31 mouse cellular contexts compared by ENCODE assay signal in the genomic region with DNA sequence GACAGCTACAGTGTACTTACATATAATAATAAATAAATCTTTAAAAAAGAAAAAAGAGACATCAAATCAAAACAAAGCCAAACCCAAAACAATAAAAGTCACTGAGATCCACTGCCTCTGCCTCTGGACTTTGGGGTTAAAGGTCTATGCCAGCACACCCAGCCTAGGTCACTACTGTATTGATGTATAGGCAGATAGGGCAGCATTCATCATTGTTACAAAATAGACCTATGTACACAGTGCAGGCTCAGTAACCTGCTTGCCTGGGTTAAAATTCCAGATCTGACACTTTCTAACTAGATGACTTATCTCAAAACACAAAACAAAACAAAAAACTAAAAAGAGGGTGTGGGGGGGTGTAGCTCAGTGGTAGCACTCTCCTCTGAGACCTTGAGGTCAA. TPM values are rescaled to one million over a fixed set of nuclear protein-coding genes. Genes with fewer than 3 reads are reported as not detected.
A peak's percentile ranks its signal among the peaks of the same experiment; 100 is the strongest.
DNase-seq lines count a peak whose midpoint lies in the region; ATAC-seq and TF ChIP-seq lines count a peak whose summit lies in the region.
"Had no signal": no experiment of that assay in that cellular context is flagged by ENCODE, and none has a peak within 500 bp of the region (broad histone marks: within the 10 kb centered on the region; RNA-seq: fewer than 3 reads in every experiment).

No protein-coding gene starts in this region.

- no peak for TF ChIP-seq POLR2A in liver, adult 2 months (IDR thresholded peaks at IDR 0.05; ENCODE audit: extremely low read depth, insufficient read depth, low read length)

- H3K79me2 ChIP-seq in liver, adult 2 months (ENCODE audit: control insufficient read depth, insufficient read depth, low read length), result peaks cover 14% of the 10 kb centered on the region; the same call in 1 of the 2 replicates

- H3K27ac ChIP-seq in liver, adult 2 months (replicated peaks; ENCODE audit: insufficient read depth, low read depth, low read length), result no peak overlapping the region
- peak overlapping the region; percentile 57 for H3K27ac ChIP-seq in liver, embryonic 13.5 days
- peak overlapping the region; percentile 26; the same call in 1 of the 2 replicates for H3K27ac ChIP-seq in liver, embryonic 15.5 days (replicated peaks)
- peak overlapping the region; percentile 77 for H3K27ac ChIP-seq in liver, postnatal 0 days (ENCODE audit: low read depth)
- no peak overlapping the region for H3K27ac ChIP-seq in gastrocnemius, adult 2 months
- H3K27ac ChIP-seq: embryonic facial prominence, embryonic 13.5 days; embryonic facial prominence, embryonic 15.5 days; forebrain, embryonic 10.5 days; forebrain, embryonic 12.5 days had no signal

- no peak overlapping the region for H3K9ac ChIP-seq in liver, adult 2 months (ENCODE audit: low read depth, low read length)
- H3K9ac ChIP-seq in liver, embryonic 13.5 days, result no peak overlapping the region
- no peak overlapping the region for H3K9ac ChIP-seq in liver, embryonic 15.5 days
- no peak overlapping the region for H3K9ac ChIP-seq in liver, postnatal 0 days (replicated peaks)
- H3K9ac ChIP-seq: embryonic facial prominence, embryonic 13.5 days; embryonic facial prominence, embryonic 15.5 days; forebrain, embryonic 12.5 days had no signal

- H3K4me2 ChIP-seq in liver, embryonic 13.5 days, result no peak overlapping the region
- H3K4me2 ChIP-seq in liver, embryonic 15.5 days, result no peak overlapping the region
- H3K4me2 ChIP-seq in liver, postnatal 0 days (ENCODE audit: low read depth, low read length), result no peak overlapping the region
- H3K4me2 ChIP-seq: embryonic facial prominence, embryonic 13.5 days; embryonic facial prominence, embryonic 15.5 days; forebrain, embryonic 12.5 days had no signal

- no peak for TF ChIP-seq CTCF in liver, adult 2 months (IDR thresholded peaks at IDR 0.05; ENCODE audit: low read depth, low read length)
- no peak for TF ChIP-seq CTCF in liver, postnatal 0 days (IDR thresholded peaks at IDR 0.05; ENCODE audit: low read depth)
- no peak for TF ChIP-seq CTCF in gastrocnemius, adult 2 months (IDR thresholded peaks at IDR 0.05)

- no peaks in the 10 kb centered on the region for H3K27me3 ChIP-seq in liver, adult 2 months (ENCODE audit: control insufficient read depth, insufficient read depth, low read length)
- no peaks in the 10 kb centered on the region for H3K27me3 ChIP-seq in liver, embryonic 13.5 days
- H3K27me3 ChIP-seq in liver, embryonic 15.5 days, result no peaks in the 10 kb centered on the region
- H3K27me3 ChIP-seq in liver, postnatal 0 days (ENCODE audit: insufficient read depth, low read length), result no peaks in the 10 kb centered on the region
- H3K27me3 ChIP-seq: CH12.LX; embryonic facial prominence, embryonic 13.5 days; embryonic facial prominence, embryonic 15.5 days; forebrain, embryonic 12.5 days; Patski had no signal

- ATAC-seq in liver, embryonic 13.5 days (ENCODE audit: low read depth), result 0 out of 2 replicates have a peak, but pooled peaks have one; percentile 26
- ATAC-seq in liver, embryonic 15.5 days (ENCODE audit: insufficient read depth), result peak; percentile 53
- ATAC-seq in liver, postnatal 0 days, result peak; percentile 80
- ATAC-seq: activated CD4-positive, CD25-positive, alpha-beta regulatory T cell, adult 4 months; CD4-positive, CD25-positive, alpha-beta regulatory T cell, adult 4 months; forebrain, embryonic 14.5 days; forebrain, embryonic 16.5 days; Patski had no signal

- peaks cover 8% of the 10 kb centered on the region for H3K4me1 ChIP-seq in liver, adult 2 months (ENCODE audit: control insufficient read depth, insufficient read depth, low read length)
- peaks cover 60% of the 10 kb centered on the region for H3K4me1 ChIP-seq in liver, embryonic 13.5 days (replicated peaks)
- H3K4me1 ChIP-seq in liver, embryonic 15.5 days (replicated peaks), result peaks cover 42% of the 10 kb centered on the region
- peaks cover 25% of the 10 kb centered on the region for H3K4me1 ChIP-seq in liver, postnatal 0 days (ENCODE audit: insufficient read depth)

- DNase-seq in liver, adult 2 months (ENCODE audit: extremely low read depth, low read depth, low spot score), result peak; percentile 21
- DNase-seq in liver, result no peak
- no peak for DNase-seq in liver, embryonic 13.5 days
- no peak for DNase-seq in liver, postnatal 0 days
- no peak for DNase-seq in cerebellum, adult 9-10 months
- DNase-seq in gastrocnemius, adult 2 months, result no peak
- DNase-seq in cerebellum, adult 8-10 months, result no peak
- DNase-seq: adrenal gland, adult 8-10 months; adrenal gland, postnatal 14 days; adrenal gland, postnatal 36 days; B cell, adult 2 months; cerebellum, adult 11-12 months; cerebellum, adult 2 months; cerebellum, postnatal 10 days; cerebellum, postnatal 25 days had no signal

- H3K9me3 ChIP-seq in liver, embryonic 13.5 days (replicated peaks), result no peaks in the 10 kb centered on the region
- H3K9me3 ChIP-seq in liver, embryonic 15.5 days (replicated peaks), result no peaks in the 10 kb centered on the region
- H3K9me3 ChIP-seq in liver, postnatal 0 days (ENCODE audit: low read length), result no peaks in the 10 kb centered on the region
- H3K9me3 ChIP-seq: embryonic facial prominence, embryonic 13.5 days; embryonic facial prominence, embryonic 15.5 days; forebrain, embryonic 10.5 days; forebrain, embryonic 12.5 days; G1E had no signal

- intact Hi-C loops in gastrocnemius, adult 2 months (cut with DNase I), result no loop called here

- TF ChIP-seq EP300 in liver, postnatal 0 days (IDR thresholded peaks at IDR 0.05; ENCODE audit: low read depth), result peak; percentile 48; the same call in 1 of the 2 replicates

- no peaks in the 10 kb centered on the region for H3K36me3 ChIP-seq in liver, adult 2 months (ENCODE audit: control insufficient read depth, insufficient read depth, low read length)
- no peaks in the 10 kb centered on the region for H3K36me3 ChIP-seq in liver, embryonic 13.5 days
- no peaks in the 10 kb centered on the region for H3K36me3 ChIP-seq in liver, embryonic 15.5 days (replicated peaks)
- H3K36me3 ChIP-seq in liver, postnatal 0 days (replicated peaks; ENCODE audit: insufficient read depth, low read length), result no peaks in the 10 kb centered on the region
- H3K36me3 ChIP-seq: embryonic facial prominence, embryonic 15.5 days; forebrain, embryonic 12.5 days had no signal

- H3K4me3 ChIP-seq in liver, adult 2 months (ENCODE audit: insufficient read depth, low read depth, low read length), result no peak overlapping the region
- no peak overlapping the region for H3K4me3 ChIP-seq in liver, embryonic 13.5 days (replicated peaks)
- H3K4me3 ChIP-seq in liver, embryonic 15.5 days (replicated peaks), result no peak overlapping the region
- H3K4me3 ChIP-seq in liver, postnatal 0 days (ENCODE audit: low read depth, low read length), result no peak overlapping the region
- H3K4me3 ChIP-seq in gastrocnemius, adult 2 months, result no peak overlapping the region
- H3K4me3 ChIP-seq: embryonic facial prominence, embryonic 13.5 days; embryonic facial prominence, embryonic 15.5 days; erythroblast, embryonic 14.5 days; forebrain, embryonic 10.5 days; forebrain, embryonic 12.5 days had no signal

RNA-seq across cellular contexts. Expression of a gene that starts 2.0 kb away (rescaled TPM):
- total RNA-seq in liver, adult 2 months (2014; rRNA removed), result not detected in 2 replicates
- not detected in 2 replicates for polyA plus RNA-seq in liver, adult 2 months (2012; rRNA removed)
- polyA plus RNA-seq in liver, embryonic 13.5 days (2015; fragmentation: Nextera tagmentation; extraction: Ambion mirVana), result 0.23 TPM in 2 replicates
- polyA plus RNA-seq in liver, embryonic 15.5 days (2015; fragmentation: Nextera tagmentation; extraction: Ambion mirVana), result 0.10 and 0.23 TPM in 2 replicates
- not detected in 2 replicates for polyA plus RNA-seq in liver, postnatal 0 days (2015; fragmentation: Nextera tagmentation; extraction: Ambion mirVana)
- total RNA-seq in gastrocnemius, adult 2 months (2021), result not detected
- total RNA-seq: adrenal gland, adult 18-20 months; adrenal gland, postnatal 14 days; adrenal gland, postnatal 36 days had no signal
- polyA plus RNA-seq: erythroblast, embryonic 14.5 days; forebrain, embryonic 14.5 days; G1E had no signal

RNA-seq across cellular contexts. Expression of a gene that starts 4.6 kb away (rescaled TPM):
- 1.2 and 1.3 TPM in 2 replicates for total RNA-seq in liver, adult 2 months (2014; rRNA removed)
- polyA plus RNA-seq in liver, adult 2 months (2012; rRNA removed), result 4.0 and 4.1 TPM in 2 replicates
- polyA plus RNA-seq in liver, embryonic 13.5 days (2015; fragmentation: Nextera tagmentation; extraction: Ambion mirVana), result 3.2 and 4.9 TPM in 2 replicates
- 2.9 and 3.3 TPM in 2 replicates for polyA plus RNA-seq in liver, embryonic 15.5 days (2015; fragmentation: Nextera tagmentation; extraction: Ambion mirVana)
- polyA plus RNA-seq in liver, postnatal 0 days (2015; fragmentation: Nextera tagmentation; extraction: Ambion mirVana), result 1.9 and 2.1 TPM in 2 replicates
- 10 to 100 TPM; 10.4 to 11.9 TPM for total RNA-seq in gastrocnemius, adult 2 months (2021)

RNA-seq across cellular contexts. Expression of a gene that starts 4.7 kb away (rescaled TPM):
- total RNA-seq in liver, adult 2 months (2014; rRNA removed), result not detected in 2 replicates
- not detected in 2 replicates for polyA plus RNA-seq in liver, adult 2 months (2012; rRNA removed)
- not detected in 2 replicates for polyA plus RNA-seq in liver, embryonic 13.5 days (2015; fragmentation: Nextera tagmentation; extraction: Ambion mirVana)
- polyA plus RNA-seq in liver, embryonic 15.5 days (2015; fragmentation: Nextera tagmentation; extraction: Ambion mirVana), result not detected in 2 replicates
- polyA plus RNA-seq in liver, postnatal 0 days (2015; fragmentation: Nextera tagmentation; extraction: Ambion mirVana), result not detected in 2 replicates
- not detected for total RNA-seq in gastrocnemius, adult 2 months (2021)
- total RNA-seq: adrenal gland, adult 18-20 months; adrenal gland, adult 8-10 months; adrenal gland, postnatal 14 days; adrenal gland, postnatal 36 days had no signal
- polyA plus RNA-seq: CD4-positive, CD25-positive, alpha-beta regulatory T cell, adult 4 months; cerebellum, adult 2 months; cortical plate, adult 2 months; embryonic facial prominence, embryonic 11.5 days; embryonic facial prominence, embryonic 13.5 days; embryonic facial prominence, embryonic 15.5 days; erythroblast, embryonic 14.5 days; forebrain, embryonic 10.5 days; forebrain, embryonic 12.5 days; forebrain, embryonic 14.5 days; forebrain, embryonic 16.5 days; G1E; Patski had no signal

Comparison
In these comparisons a context has a peak if more than half of its experiments do, and no peak if none do; other contexts are left out.
1. H3K27ac ChIP-seq: peak in liver, embryonic 13.5 days (single experiment), liver, embryonic 15.5 days (single experiment) and liver, postnatal 0 days (single experiment); none in liver, adult 2 months (single experiment) and gastrocnemius, adult 2 months (single experiment).
2. ATAC-seq: peak in every context shown above with its lines; median percentile 80 in liver, postnatal 0 days; 53 in liver, embryonic 15.5 days; 26 in liver, embryonic 13.5 days.